Mouse (Mus musculus) telencephalon, adult 2 months (tissue): ENCODE measurements around the gene Fam50a.
"Not testable (repeated sequence)": the region's sequence is repeated elsewhere in the genome, so short reads cannot be mapped to it uniquely, and the experiment has no call there.

Source experiments
- DNase-seq: peaks from one replicate; pipeline ENCODE4 v3.0.0-alpha.2; 2011; ENCODE audit warnings: low read depth, low spot score

Fam50a gene

GRCm38 (mm10) chrX:74330166-74330930, 17.5 kb downstream of the Fam50a start:
- DNase-seq, result no peak

DNA sequence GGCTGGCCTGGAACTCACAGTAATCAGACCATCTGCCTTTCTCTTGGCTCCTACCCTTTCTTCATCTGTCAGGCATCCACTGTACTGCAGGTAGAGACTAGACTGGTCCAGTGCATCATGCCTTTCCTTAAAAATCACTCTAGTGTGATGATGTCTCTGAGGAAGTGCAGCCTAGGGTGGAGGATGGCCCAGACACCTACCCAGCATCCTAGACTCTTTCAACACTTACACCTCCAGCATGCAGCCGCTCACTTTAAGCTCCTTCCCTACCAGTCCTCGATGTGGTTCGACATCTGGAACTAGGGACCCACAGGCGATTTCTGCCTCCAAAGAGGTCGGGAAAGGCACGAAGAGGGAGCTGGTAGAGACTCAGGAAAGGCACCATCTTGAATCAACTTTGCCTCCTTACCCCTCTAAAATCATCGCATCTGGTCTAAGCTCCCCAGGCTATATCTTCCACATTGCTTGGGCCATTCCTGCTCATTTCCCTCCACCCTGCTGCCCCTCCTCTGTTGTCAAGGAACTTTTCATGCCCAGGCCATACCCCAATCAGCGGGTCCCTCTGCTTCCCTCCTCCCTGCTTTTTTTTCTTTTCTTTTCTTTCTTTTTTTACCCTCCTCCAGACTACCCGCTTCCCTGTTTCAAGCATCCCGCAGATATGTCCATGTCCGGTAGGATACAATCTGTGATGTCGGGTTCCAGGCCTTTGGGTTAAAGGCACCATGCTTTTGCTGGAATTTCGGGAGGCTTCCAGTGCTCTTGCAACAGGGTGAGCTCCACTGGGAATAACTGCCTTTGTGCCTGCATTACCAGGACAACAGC, 40.0 kb downstream of the Fam50a start:
- DNase-seq, result no peak

DNA sequence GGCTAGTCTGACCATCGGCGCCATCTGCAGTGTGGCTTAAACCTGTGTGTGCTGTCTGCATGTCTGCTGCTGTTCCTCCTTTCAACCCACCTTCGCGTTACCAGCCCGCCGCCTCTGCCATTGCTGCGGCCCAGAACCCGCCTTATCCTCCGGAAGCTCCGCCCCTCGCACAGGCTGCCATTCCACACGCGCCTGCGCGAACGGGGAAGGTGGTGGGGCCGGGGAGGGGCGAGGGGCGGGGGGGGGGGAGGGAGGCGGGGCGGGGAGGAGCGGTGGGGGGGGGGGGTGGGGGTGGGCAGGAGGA, 40.6 kb downstream of the Fam50a start, which contains the start of gene Lage3:
Lage3 (minus strand) TSS at position 152 of the 304 bp plus-strand sequence.
- peak; percentile 45 for DNase-seq

- not testable (repeated sequence) for DNase-seq
These were observed 44.2 kb downstream of the Fam50a start for GRCm38 (mm10) chrX:74357069-74357468.

- DNase-seq, result no peak
These were observed 46.3 kb downstream of the Fam50a start for GRCm38 (mm10) chrX:74359171-74359570.

DNA sequence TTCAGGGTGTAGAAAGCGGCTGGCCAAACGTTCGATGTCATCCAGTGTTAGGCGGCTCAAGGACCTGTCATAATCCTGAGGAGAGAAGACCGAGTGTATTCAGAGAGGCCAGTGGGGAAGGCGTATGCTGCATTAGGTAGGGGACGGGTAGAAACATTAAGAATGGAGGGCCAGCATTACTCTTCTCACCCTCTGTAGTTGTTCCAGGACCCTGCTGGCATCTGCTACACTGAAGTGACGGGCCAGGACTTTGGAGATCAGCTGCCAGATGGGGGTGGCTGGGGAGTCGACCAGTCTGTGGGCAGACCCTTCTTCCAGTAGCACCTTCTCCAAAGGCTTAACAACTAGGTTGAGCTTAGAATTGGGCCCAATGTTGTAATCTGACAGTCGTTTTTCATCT, 54.7 kb downstream of the Fam50a start:
- no peak for DNase-seq

DNA sequence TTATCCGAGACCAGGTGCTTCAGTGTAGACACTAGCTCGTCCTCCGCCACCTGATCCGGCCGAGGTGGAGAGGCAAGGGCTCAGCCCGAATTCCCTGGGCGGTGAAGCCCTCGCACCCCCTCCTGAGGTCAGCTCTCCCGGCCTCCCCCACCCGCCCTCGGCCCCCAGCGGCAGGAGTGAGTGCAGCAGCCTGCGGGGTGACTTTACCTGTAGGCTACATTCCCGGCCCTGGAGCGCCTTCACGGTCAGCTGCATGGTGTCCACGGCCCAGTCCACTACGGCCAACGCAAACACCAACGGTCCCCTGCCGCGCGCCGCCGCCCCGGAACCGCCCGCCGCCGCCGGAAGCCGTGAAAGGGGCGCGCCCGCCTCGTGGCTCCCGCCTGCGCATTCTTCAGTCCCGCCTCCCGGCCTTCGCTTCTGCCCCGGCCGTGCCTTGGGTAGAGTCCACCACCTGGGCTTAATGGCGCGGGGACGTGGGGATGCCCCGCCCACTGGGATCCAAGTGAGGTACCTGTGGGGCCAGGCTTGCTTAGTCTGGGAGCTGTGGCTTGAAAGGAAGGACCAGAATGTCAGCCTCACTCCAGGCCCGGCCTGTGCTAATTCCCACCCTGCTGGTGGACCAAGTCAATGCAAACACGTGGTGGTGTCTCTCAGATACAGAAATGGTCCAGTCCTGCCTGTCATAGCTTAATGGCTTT, 55.5 kb downstream of the Fam50a start:
- no peak for DNase-seq
